Mouse (Mus musculus) CH12.LX (cell line): ENCODE results near the gene Nos1ap. TPM values are rescaled to one million over a fixed set of nuclear protein-coding genes. Genes with fewer than 3 reads are reported as not detected.

Experiments
- DNase-seq: peaks from one replicate; pipeline ENCODE4 v3.0.0-alpha.2; 2013; ENCODE audit errors: extremely low read depth
- H3K27ac ChIP-seq: 2 replicates; pipeline ENCODE4 v1.5.1; 2012; ENCODE audit warnings: low read depth, mild to moderate bottlenecking, control low read depth, moderate library complexity; ENCODE audit not compliant: insufficient read depth
- H3K27me3 ChIP-seq: replicated peaks from 2 replicates; pipeline ENCODE3; 2012; ENCODE audit warnings: inconsistent platforms
- H3K36me3 ChIP-seq, 2 experiments: replicated peaks in 1 of 2; 2 replicates each; pipeline versions ENCODE3 to v1.6.1; 2012; ENCODE audit warnings: inconsistent platforms in 1 of 2, low read length in 1 of 2, mild to moderate bottlenecking in 1 of 2, mixed read lengths in 1 of 2, moderate library complexity in 1 of 2; ENCODE audit not compliant: control insufficient read depth in 1 of 2, insufficient read depth in 1 of 2
- H3K4me1 ChIP-seq, 2 experiments: 2 replicates each; pipeline ENCODE4 v1.6.1; 2012; ENCODE audit warnings: inconsistent platforms in 1 of 2, moderate library complexity in 1 of 2; ENCODE audit not compliant: insufficient read depth in 2 of 2, control insufficient read depth in 1 of 2
- H3K4me2 ChIP-seq: 2 replicates; pipeline ENCODE4 v1.6.1; 2012; ENCODE audit warnings: low read depth, mild to moderate bottlenecking, control low read depth; ENCODE audit not compliant: poor library complexity, insufficient read depth, severe bottlenecking
- H3K4me3 ChIP-seq, 3 experiments: fragments of 150-350 bp in 1 of 3; sonication (generic) in 1 of 3; replicated peaks in 1 of 3; 2 replicates each; pipeline versions ENCODE3 to v1.5.1; 2011 to 2012; ENCODE audit warnings: low read depth in 2 of 3, low read length in 2 of 3, mild to moderate bottlenecking in 2 of 3, moderate library complexity in 2 of 3, control low read depth in 1 of 3, improper control_type of control experiment in 1 of 3, inconsistent platforms in 1 of 3, mixed read lengths in 1 of 3; ENCODE audit not compliant: poor library complexity in 1 of 3
- H3K79me2 ChIP-seq: replicated peaks from 2 replicates; pipeline ENCODE4 v1.6.1; 2012; ENCODE audit warnings: mild to moderate bottlenecking, moderate library complexity; ENCODE audit not compliant: control insufficient read depth, poor library complexity, insufficient read depth, severe bottlenecking; ENCODE audit errors: extremely low read depth
- H3K9ac ChIP-seq: 2 replicates; pipeline ENCODE4 v1.6.1; 2012; ENCODE audit warnings: low read depth, mild to moderate bottlenecking, control low read depth, moderate library complexity; ENCODE audit not compliant: insufficient read depth
- H3K9me3 ChIP-seq: replicated peaks from 2 replicates; pipeline ENCODE3; 2012; ENCODE audit warnings: low read length, inconsistent platforms, mixed read lengths
- BHLHE40 ChIP-seq: IDR thresholded peaks from 2 replicates; pipeline ENCODE4 v1.6.1; 2011; ENCODE audit warnings: mild to moderate bottlenecking, low read depth, low read length, improper control_type of control experiment
- CHD1 ChIP-seq: IDR thresholded peaks from 2 replicates; pipeline ENCODE4 v1.6.1; 2012; ENCODE audit warnings: low read depth, low read length, improper control_type of control experiment, inconsistent platforms
- CHD2 ChIP-seq: IDR thresholded peaks from 2 replicates; pipeline ENCODE4 v1.6.1; 2011; ENCODE audit warnings: low read length, improper control_type of control experiment
- CTCF ChIP-seq, 2 experiments: IDR thresholded peaks in 1 of 2; conservative IDR thresholded peaks in 1 of 2; 2 replicates each; pipeline ENCODE4 v1.5.1; 2011 to 2012; ENCODE audit warnings: low read depth in 2 of 2, low read length in 2 of 2, improper control_type of control experiment in 1 of 2, inconsistent platforms in 1 of 2, mild to moderate bottlenecking in 1 of 2, moderate library complexity in 1 of 2
- E2F4 ChIP-seq: IDR thresholded peaks from 2 replicates; pipeline ENCODE4 v1.6.1; 2011; ENCODE audit warnings: low read depth, low read length, improper control_type of control experiment; ENCODE audit not compliant: insufficient replicate concordance
- ELF1 ChIP-seq: IDR thresholded peaks from 2 replicates; pipeline ENCODE4 v1.6.1; 2014; ENCODE audit warnings: low read depth, mild to moderate bottlenecking, inconsistent platforms, low read length, improper control_type of control experiment
- EP300 ChIP-seq: IDR thresholded peaks from 2 replicates; pipeline ENCODE4 v1.6.1; 2011; ENCODE audit warnings: low read length, improper control_type of control experiment
- ETS1 ChIP-seq: conservative IDR thresholded peaks from 2 replicates; pipeline ENCODE4 v1.6.1; 2012; ENCODE audit warnings: low read depth, mild to moderate bottlenecking, inconsistent platforms, low read length, improper control_type of control experiment, moderate library complexity
- GABPA ChIP-seq: IDR thresholded peaks from 2 replicates; pipeline ENCODE4 v1.6.1; 2012; ENCODE audit warnings: low read depth, low read length, improper control_type of control experiment, inconsistent platforms; ENCODE audit not compliant: insufficient replicate concordance
- HCFC1 ChIP-seq: IDR thresholded peaks from 2 replicates; pipeline ENCODE4 v1.6.1; 2012; ENCODE audit warnings: low read depth, mild to moderate bottlenecking, inconsistent platforms, low read length, improper control_type of control experiment
- IRF4 ChIP-seq: IDR thresholded peaks from 2 replicates; pipeline ENCODE4 v1.6.1; 2014; ENCODE audit warnings: low read depth, mild to moderate bottlenecking, inconsistent platforms, low read length, improper control_type of control experiment
- JUN ChIP-seq: IDR thresholded peaks from 2 replicates; pipeline ENCODE4 v1.6.1; 2011; ENCODE audit warnings: low read depth, mild to moderate bottlenecking, low read length, improper control_type of control experiment, moderate library complexity; ENCODE audit not compliant: insufficient read depth
- JUND ChIP-seq: conservative IDR thresholded peaks from 2 replicates; pipeline ENCODE4 v1.6.1; 2011; ENCODE audit warnings: low read depth, low read length, improper control_type of control experiment
- KAT2A ChIP-seq: IDR thresholded peaks from 2 replicates; pipeline ENCODE4 v1.6.1; 2012; ENCODE audit warnings: low read length, improper control_type of control experiment, inconsistent platforms; ENCODE audit not compliant: insufficient replicate concordance
- MAFK ChIP-seq: IDR thresholded peaks from 2 replicates; pipeline ENCODE4 v1.6.1; 2011; ENCODE audit warnings: low read length, improper control_type of control experiment; ENCODE audit not compliant: insufficient replicate concordance
- MAX ChIP-seq: IDR thresholded peaks from 2 replicates; pipeline ENCODE4 v1.6.1; 2011; ENCODE audit warnings: low read length, improper control_type of control experiment
- MAZ ChIP-seq: IDR thresholded peaks from 2 replicates; pipeline ENCODE4 v1.6.1; 2012; ENCODE audit warnings: low read depth, mild to moderate bottlenecking, inconsistent platforms, low read length, improper control_type of control experiment, moderate library complexity
- MEF2A ChIP-seq: IDR thresholded peaks from 2 replicates; pipeline ENCODE4 v1.6.1; 2014; ENCODE audit warnings: low read depth, mild to moderate bottlenecking, inconsistent platforms, low read length, improper control_type of control experiment, borderline replicate concordance
- MXI1 ChIP-seq: IDR thresholded peaks from 2 replicates; pipeline ENCODE4 v1.6.1; 2011; ENCODE audit warnings: mild to moderate bottlenecking, low read depth, low read length, improper control_type of control experiment
- MYC ChIP-seq: IDR thresholded peaks from 2 replicates; pipeline ENCODE4 v1.6.1; 2011; ENCODE audit warnings: low read depth, mild to moderate bottlenecking, improper control_type of control experiment, low read length
- NELFE ChIP-seq: IDR thresholded peaks from 2 replicates; pipeline ENCODE4 v1.6.1; 2011; ENCODE audit warnings: low read depth, low read length, improper control_type of control experiment
- NRF1 ChIP-seq: IDR thresholded peaks from 2 replicates; pipeline ENCODE4 v1.6.1; 2014; ENCODE audit warnings: low read depth, mild to moderate bottlenecking, inconsistent platforms, low read length, improper control_type of control experiment, moderate library complexity
- PAX5 ChIP-seq: IDR thresholded peaks from 2 replicates; pipeline ENCODE4 v1.6.1; 2012; ENCODE audit warnings: low read length, inconsistent platforms, mixed read lengths
- POLR2A ChIP-seq: IDR thresholded peaks from 2 replicates; pipeline ENCODE4 v1.6.1; 2011; ENCODE audit warnings: low read depth, mild to moderate bottlenecking, improper control_type of control experiment, low read length
- POLR2AphosphoS2 ChIP-seq: IDR thresholded peaks from 2 replicates; pipeline ENCODE4 v1.6.1; 2011; ENCODE audit warnings: low read depth, low read length, improper control_type of control experiment
- RAD21 ChIP-seq: IDR thresholded peaks from 2 replicates; pipeline ENCODE4 v1.6.1; 2011; ENCODE audit warnings: low read depth, mild to moderate bottlenecking, low read length, improper control_type of control experiment, moderate library complexity
- RCOR1 ChIP-seq: conservative IDR thresholded peaks from 2 replicates; pipeline ENCODE4 v1.6.1; 2012; ENCODE audit warnings: low read depth, mild to moderate bottlenecking, inconsistent platforms, low read length, improper control_type of control experiment
- SIN3A ChIP-seq: IDR thresholded peaks from 2 replicates; pipeline ENCODE4 v1.6.1; 2012; ENCODE audit warnings: low read length, improper control_type of control experiment, inconsistent platforms
- SMC3 ChIP-seq: IDR thresholded peaks from 2 replicates; pipeline ENCODE4 v1.6.1; 2011; ENCODE audit warnings: low read depth, low read length, improper control_type of control experiment
- TBP ChIP-seq: conservative IDR thresholded peaks from 2 replicates; pipeline ENCODE4 v1.6.1; 2011; ENCODE audit warnings: low read depth, low read length, improper control_type of control experiment
- TCF12 ChIP-seq: IDR thresholded peaks from 2 replicates; pipeline ENCODE4 v1.6.1; 2014; ENCODE audit warnings: low read depth, mild to moderate bottlenecking, inconsistent platforms, low read length, improper control_type of control experiment
- UBTF ChIP-seq: IDR thresholded peaks from 2 replicates; pipeline ENCODE4 v1.6.1; 2012; ENCODE audit warnings: low read depth, mild to moderate bottlenecking, inconsistent platforms, low read length, improper control_type of control experiment, moderate library complexity
- USF1 ChIP-seq: IDR thresholded peaks from 2 replicates; pipeline ENCODE4 v1.6.1; 2014; ENCODE audit warnings: low read depth, mild to moderate bottlenecking, inconsistent platforms, low read length, improper control_type of control experiment
- USF2 ChIP-seq: conservative IDR thresholded peaks from 2 replicates; pipeline ENCODE4 v1.6.1; 2011; ENCODE audit warnings: low read depth, low read length, improper control_type of control experiment
- ZC3H11A ChIP-seq: IDR thresholded peaks from 2 replicates; pipeline ENCODE4 v1.6.1; 2012; ENCODE audit warnings: low read depth, mild to moderate bottlenecking, inconsistent platforms, low read length, improper control_type of control experiment
- ZKSCAN1 ChIP-seq: IDR thresholded peaks from 2 replicates; pipeline ENCODE4 v1.6.1; 2012; ENCODE audit warnings: low read depth, inconsistent platforms, low read length, improper control_type of control experiment, borderline replicate concordance
- ZMIZ1 ChIP-seq: IDR thresholded peaks from 2 replicates; pipeline ENCODE4 v1.6.1; 2012; ENCODE audit warnings: low read depth, mild to moderate bottlenecking, inconsistent platforms, low read length, improper control_type of control experiment
- ZNF384 ChIP-seq: IDR thresholded peaks from 2 replicates; pipeline ENCODE4 v1.6.1; 2012; ENCODE audit warnings: low read depth, low read length, improper control_type of control experiment, inconsistent platforms
- dilution Hi-C: fragments of 300-500 bp; cut with MboI; formaldehyde crosslinking; loops from 2 replicates; pipeline ENCODE4 v1.14.3; 2020; ENCODE audit warnings: low sequenced_read_pairs; ENCODE audit not compliant: extremely low pct_unique_long_range_greater_than_20kb, extremely low pct_ligation_motif_present
- in situ Hi-C: fragments of 300-500 bp; cut with MboI; formaldehyde crosslinking; loops from 3 replicates; pipeline ENCODE4 v1.14.3; 2019; ENCODE audit warnings: low sequenced_read_pairs, low pct_ligation_motif_present, low pct_unique_long_range_greater_than_20kb, mixed read lengths
- polyA plus RNA-seq: library from polyadenylated mRNA; unstranded; fragments of >175 nt; gene quantifications from 2 replicates; pipeline ENCODE4 v1.2.1, GENCODE M21; 2012; ENCODE audit warnings: low read depth; ENCODE audit not compliant: insufficient read length
- total RNA-seq, 2 experiments: library from RNA; depleted of rRNA; stranded (reverse); fragments of 300-350 nt in 1 of 2; fragments of >200 nt in 1 of 2; gene quantifications; 2 replicates each; pipeline ENCODE4 v1.2.3; 2012 to 2014

The Nos1ap gene
- total and polyA plus RNA-seq, 3 experiments: not detected

GRCm38 (mm10) chr1:170311431-170311830 is 278.2 kb downstream of the Nos1ap start:
- peak overlapping the region; percentile 47; the same call in 1 of the 2 replicates for H3K4me2 ChIP-seq
- in situ Hi-C loops: loop anchor here (25.0 kb wide), 1 partner anchor 301 kb away; no protein-coding TSS in a partner anchor
- H3K27ac ChIP-seq: no peak overlapping the region
- dilution Hi-C loops: no loop called here
- no peak overlapping the region for H3K9ac ChIP-seq
- TF ChIP-seq NRF1 (no peak), ZKSCAN1 (no peak), JUND (no peak), TBP (no peak), MAFK (no peak), ELF1 (0 out of 2 replicates have a peak, but pooled peaks have one; percentile 6), PAX5 (no peak), ETS1 (no peak), MAZ (no peak), UBTF (no peak), IRF4 (no peak), JUN (no peak), MXI1 (no peak), HCFC1 (no peak), GABPA (no peak), BHLHE40 (no peak), CTCF (conservative IDR thresholded peaks at IDR 0.05 in 1 of 2, IDR thresholded peaks at IDR 0.05 in 1 of 2; ENCODE audit: low read depth in 2 of 2, low read length in 2 of 2) (peak in 1 of 2 experiments; percentile 89; a peak in 2 of 4 replicates), ZC3H11A (0 out of 2 replicates have a peak, but pooled peaks have one; percentile 1), RCOR1 (no peak), POLR2A (no peak), E2F4 (no peak), RAD21 (peak; percentile 73), ZNF384 (no peak), CHD2 (no peak), NELFE (0 out of 2 replicates have a peak, but pooled peaks have one; percentile 19), MYC (no peak), ZMIZ1 (no peak), MEF2A (no peak; the same call in 1 of the 2 replicates), SMC3 (peak; percentile 80), CHD1 (no peak), SIN3A (no peak), MAX (no peak), EP300 (no peak), KAT2A (no peak), TCF12 (no peak), POLR2AphosphoS2 (no peak), USF2 (no peak), USF1 (no peak)
- peaks cover 0 to 10% of the 10 kb centered on the region in 2 experiments; a peak in 2 of 4 replicates for H3K4me1 ChIP-seq
- H3K36me3 ChIP-seq: no peaks in the 10 kb centered on the region
- H3K4me3 ChIP-seq: no peak overlapping the region
- DNase-seq: peak; percentile 31
- no peaks in the 10 kb centered on the region for H3K27me3 ChIP-seq
- no peaks in the 10 kb centered on the region for H3K79me2 ChIP-seq
- no peaks in the 10 kb centered on the region for H3K9me3 ChIP-seq
